Mouse (Mus musculus) MEL (cell line): ENCODE measurements at regions not wholly inside any gene's neighbourhood (a gene's known extent, or its start where the extent isn't known, plus 50 kb on each side); places are given as distances from the start of the nearest gene placed in this dataset.

Source experiments
- CTCF ChIP-seq, 3 experiments: IDR thresholded peaks in 2 of 3; conservative IDR thresholded peaks in 1 of 3; 2 replicates each; pipeline ENCODE4 v1.5.1; 2011 to 2012; ENCODE audit warnings: low read length in 3 of 3, low read depth in 2 of 3, mild to moderate bottlenecking in 2 of 3, improper control_type of control experiment in 1 of 3, inconsistent platforms in 1 of 3, mixed read lengths in 1 of 3, moderate library complexity in 1 of 3; ENCODE audit not compliant: control insufficient read depth in 1 of 3, insufficient read depth in 1 of 3, poor library complexity in 1 of 3, severe bottlenecking in 1 of 3
- KAT2A ChIP-seq: conservative IDR thresholded peaks from 2 replicates; pipeline ENCODE4 v1.6.1; 2012; ENCODE audit warnings: low read depth, low read length, improper control_type of control experiment, inconsistent platforms
- MEF2A ChIP-seq: IDR thresholded peaks from 2 replicates; pipeline ENCODE4 v1.6.1; 2014; ENCODE audit warnings: low read depth, mild to moderate bottlenecking, inconsistent platforms, low read length, improper control_type of control experiment; ENCODE audit not compliant: poor library complexity, insufficient replicate concordance, severe bottlenecking; ENCODE audit errors: extremely low read depth
- POLR2A ChIP-seq, 2 experiments: IDR thresholded peaks; 2 replicates each; pipeline ENCODE4 v1.6.1; 2011 to 2012; ENCODE audit warnings: low read length in 2 of 2, mild to moderate bottlenecking in 2 of 2, control low read depth in 1 of 2, improper control_type of control experiment in 1 of 2, low read depth in 1 of 2, moderate library complexity in 1 of 2; ENCODE audit not compliant: control insufficient read depth in 1 of 2, insufficient read depth in 1 of 2, poor library complexity in 1 of 2
- TCF12 ChIP-seq: IDR thresholded peaks from 2 replicates; pipeline ENCODE4 v1.6.1; 2014; ENCODE audit warnings: low read depth, mild to moderate bottlenecking, inconsistent platforms, low read length, improper control_type of control experiment, moderate library complexity

DNA sequence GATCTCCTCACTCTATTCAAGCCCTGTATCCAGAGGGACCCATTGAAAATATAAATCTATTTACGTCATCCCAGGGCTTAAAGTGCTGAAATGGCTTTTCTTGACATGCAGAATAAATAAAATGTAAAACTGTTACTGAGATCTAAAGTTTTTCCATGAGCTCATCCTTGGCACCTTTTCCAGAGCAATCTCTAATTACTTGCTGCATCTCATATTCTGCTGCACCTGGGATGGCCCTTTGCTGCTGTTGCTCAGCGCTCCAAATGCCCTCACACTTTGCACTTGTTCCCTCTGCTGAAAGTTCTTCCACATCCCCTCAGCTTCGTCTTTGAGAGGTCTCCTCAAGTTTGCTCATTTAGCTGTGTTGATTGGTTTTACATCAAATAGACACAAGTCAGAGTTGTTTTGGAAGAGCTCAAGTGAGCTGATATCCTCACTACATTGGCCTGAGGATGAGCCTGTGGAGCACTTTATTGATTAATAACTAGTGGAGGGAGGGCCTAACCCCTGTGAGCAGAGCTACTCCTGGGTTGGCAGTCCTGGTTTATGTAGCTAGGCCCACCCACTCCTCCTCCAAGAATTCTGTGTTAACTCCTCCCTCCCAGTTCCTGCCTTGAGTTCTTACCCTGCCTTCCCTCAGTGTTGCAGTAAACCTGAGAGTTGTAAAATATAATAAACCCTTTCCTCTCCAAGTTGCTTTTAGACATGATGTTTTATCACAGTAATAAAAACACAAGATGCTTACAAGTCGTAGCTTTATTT, 681.2 kb upstream of the Nr3c2 start:
- TF ChIP-seq TCF12, result no peak
- no peak for TF ChIP-seq POLR2A (IDR thresholded peaks at IDR 0.05; ENCODE audit: control insufficient read depth in 1 of 2, insufficient read depth in 1 of 2, low read depth in 1 of 2, low read length in 2 of 2, poor library complexity in 1 of 2)
- TF ChIP-seq MEF2A, result no peak
- TF ChIP-seq CTCF (IDR thresholded peaks at IDR 0.05 in 2 of 3, conservative IDR thresholded peaks at IDR 0.05 in 1 of 3; ENCODE audit: control insufficient read depth in 1 of 3, insufficient read depth in 1 of 3, low read depth in 2 of 3, low read length in 3 of 3, poor library complexity in 1 of 3, severe bottlenecking in 1 of 3), result no peak
- TF ChIP-seq KAT2A, result no peak
